Mouse (Mus musculus) hindbrain, embryonic 15.5 days (tissue): Measurements from ENCODE around the gene Dnajc22. TPM values are rescaled to one million over a fixed set of nuclear protein-coding genes. Genes with fewer than 3 reads are reported as not detected.
"Not testable (repeated sequence)": the region's sequence is repeated elsewhere in the genome, so short reads cannot be mapped to it uniquely, and the experiment has no call there.

ENCODE experiments used
- ATAC-seq: fragments of 200-750 bp; cut with Nextera tagmentation; 2 replicates; pipeline ENCODE4 v1.8.0; 2017; ENCODE audit warnings: low read depth, moderate number of reproducible peaks, moderate TSS enrichment; ENCODE audit not compliant: low FRiP score
- H3K27ac ChIP-seq: fragments of 300-500 bp; sonication (generic); replicated peaks from 2 replicates; pipeline ENCODE4 v1.5.1; 2015; ENCODE audit warnings: mild to moderate bottlenecking, inconsistent platforms
- H3K27me3 ChIP-seq: fragments of 300-500 bp; sonication (generic); 2 replicates; pipeline ENCODE4 v1.6.1; 2015; ENCODE audit warnings: control low read depth, inconsistent platforms
- H3K36me3 ChIP-seq: fragments of 300-500 bp; sonication (generic); 2 replicates; pipeline ENCODE4 v1.6.1; 2015; ENCODE audit warnings: control low read depth, inconsistent platforms
- H3K4me1 ChIP-seq: fragments of 300-500 bp; sonication (generic); replicated peaks from 2 replicates; pipeline ENCODE4 v1.6.1; 2015; ENCODE audit warnings: control low read depth, inconsistent platforms
- H3K4me2 ChIP-seq: fragments of 300-500 bp; sonication (generic); 2 replicates; pipeline ENCODE4 v1.6.1; 2015; ENCODE audit warnings: moderate library complexity, mild to moderate bottlenecking, inconsistent platforms
- H3K4me3 ChIP-seq: fragments of 300-500 bp; sonication (generic); 2 replicates; pipeline ENCODE4 v1.5.1; 2015; ENCODE audit warnings: mild to moderate bottlenecking, inconsistent platforms
- H3K9ac ChIP-seq: fragments of 300-500 bp; sonication (generic); 2 replicates; pipeline ENCODE4 v1.6.1; 2015; ENCODE audit warnings: inconsistent platforms
- H3K9me3 ChIP-seq: fragments of 300-500 bp; sonication (generic); 2 replicates; pipeline ENCODE4 v1.6.1; 2016; ENCODE audit warnings: control low read depth, inconsistent platforms
- WGBS: fragments of 180-500 bp; shearing (Covaris S2); methylation state at CpG from one replicate; pipeline ENCODE4 v1.1.7; 2015; 5-methylcytosine and 5-hydroxymethylcytosine counted together
- polyA plus RNA-seq: library from polyadenylated mRNA; unstranded; fragments of >200 nt; fragmentation: Nextera tagmentation; extraction: Ambion mirVana; gene quantifications from 2 replicates; pipeline ENCODE4 v1.2.1, GENCODE M21; 2015

Dnajc22 gene
- polyA plus RNA-seq, 1 experiment from 2014 or later, result 1.3 TPM

DNA sequence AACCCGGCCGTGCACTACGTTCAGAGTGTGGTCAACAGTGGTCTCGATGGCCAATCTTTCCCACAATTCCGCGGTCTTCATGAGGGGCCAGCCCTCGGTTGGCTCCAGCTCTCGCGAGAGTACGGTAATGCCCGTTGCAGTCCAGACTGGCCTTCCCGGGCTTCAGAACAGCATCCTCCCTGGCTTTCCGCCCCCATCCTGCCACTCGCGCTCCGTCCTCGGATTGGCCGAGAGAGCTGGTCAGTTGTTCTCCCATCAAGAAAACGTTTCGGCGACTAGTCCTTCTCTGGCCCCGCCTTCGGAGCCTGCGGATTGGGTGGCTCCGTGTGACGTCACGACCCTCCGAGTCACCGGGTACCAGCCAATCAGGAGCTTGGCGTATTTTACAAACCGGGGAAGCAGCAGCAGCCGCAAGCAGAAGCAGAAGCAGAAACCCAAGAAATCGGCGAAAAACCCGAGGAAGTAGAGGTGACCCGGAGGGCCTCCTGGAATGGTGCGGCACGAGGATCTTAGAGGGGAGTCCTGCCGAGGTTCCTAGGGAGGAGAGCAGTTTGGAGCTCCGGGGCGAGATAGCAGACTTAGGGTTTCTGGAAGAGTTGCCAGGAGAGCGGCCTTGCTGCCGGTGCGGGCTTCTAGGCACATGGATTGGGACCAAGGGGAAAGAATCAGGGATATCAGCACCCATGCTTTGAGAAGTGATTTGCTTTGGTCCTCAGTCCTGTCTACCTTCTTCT lies 18.2 kb upstream of the Dnajc22 start:
- Histone ChIP-seq H3K36me3 (no peaks in the 10 kb centered on the region), H3K9ac (peak overlapping the region; percentile 90), H3K4me1 (peaks cover 17% of the 10 kb centered on the region), H3K27me3 (no peaks in the 10 kb centered on the region), H3K4me2 (peak overlapping the region; percentile 97), H3K9me3 (no peaks in the 10 kb centered on the region), H3K4me3 (peak overlapping the region; percentile 53), H3K27ac (peak overlapping the region; percentile 98)
- WGBS, result under 1% methylated on average over 44 of the region's 44 CpGs
- peak; percentile 99 for ATAC-seq

DNA sequence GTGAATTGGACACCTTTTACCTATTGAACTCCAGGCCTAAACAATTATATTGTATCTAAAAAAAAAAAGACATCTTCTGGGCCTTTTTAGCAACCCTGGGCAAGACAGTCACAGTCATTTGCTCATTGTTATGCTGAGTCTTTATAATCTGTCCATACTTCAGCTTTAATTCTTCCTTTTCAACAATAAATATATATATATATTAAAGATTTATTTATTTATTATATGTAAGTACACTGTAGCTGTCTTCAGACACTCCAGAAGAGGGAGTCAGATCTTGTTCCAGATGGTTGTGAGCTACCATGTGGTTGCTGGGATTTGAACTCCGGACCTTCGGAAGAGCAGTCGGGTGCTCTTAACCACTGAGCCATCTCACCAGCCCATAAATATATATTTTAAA lies 17.0 kb upstream of the Dnajc22 start:
- H3K36me3 ChIP-seq, H3K27ac ChIP-seq, H3K9me3 ChIP-seq, H3K4me3 ChIP-seq, H3K9ac ChIP-seq, H3K27me3 ChIP-seq, ATAC-seq: not testable (repeated sequence)
- Histone ChIP-seq H3K4me2 (peak overlapping the region; percentile 97), H3K4me1 (peaks cover 17% of the 10 kb centered on the region)
- WGBS, result 97% methylated on average over 3 of the region's 3 CpGs

DNA sequence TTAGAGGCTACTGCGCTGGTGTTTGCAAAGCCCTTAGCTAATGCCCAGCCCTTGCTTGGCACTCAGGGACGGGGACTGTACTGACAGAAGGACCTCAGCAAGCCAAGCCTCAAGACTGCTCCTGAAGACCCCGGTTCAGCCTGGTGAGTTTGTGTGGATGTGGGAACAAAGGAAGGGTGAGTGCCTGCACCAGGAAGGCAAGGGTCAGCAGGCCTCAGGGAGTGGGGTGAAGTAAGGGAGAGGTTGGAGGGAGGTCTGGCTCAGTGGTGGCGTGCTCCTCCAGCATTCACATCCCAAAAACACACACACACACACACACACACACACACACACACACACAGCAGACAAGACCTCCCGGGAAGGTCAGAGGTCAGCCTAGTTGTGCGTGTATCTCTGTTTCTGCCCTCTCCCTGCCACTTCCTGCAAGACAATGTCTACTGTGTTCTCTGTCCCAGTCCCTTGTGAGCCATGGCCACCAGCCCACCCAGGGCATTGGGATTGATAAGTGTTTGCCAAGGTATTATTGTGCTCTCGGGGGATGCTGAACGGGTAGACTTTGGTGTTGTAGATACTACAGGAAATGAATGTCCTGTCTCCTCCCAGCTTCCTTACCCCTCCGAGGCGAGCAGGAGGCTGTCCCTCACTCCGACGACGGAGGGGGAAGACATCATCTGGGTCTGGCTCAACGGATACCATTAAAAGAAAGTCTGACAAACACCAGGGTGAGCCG lies 14.6 kb upstream of the Dnajc22 start:
- no peak overlapping the region for H3K4me2 ChIP-seq
- H3K9me3 ChIP-seq, result no peaks in the 10 kb centered on the region
- 82% methylated on average over 15 of the region's 15 CpGs for WGBS
- H3K4me3 ChIP-seq, result no peak overlapping the region
- no peak overlapping the region for H3K9ac ChIP-seq
- peaks cover 17% of the 10 kb centered on the region for H3K4me1 ChIP-seq
- H3K27ac ChIP-seq, result no peak overlapping the region
- no peaks in the 10 kb centered on the region; the same call in 1 of the 2 replicates for H3K27me3 ChIP-seq
- no peak for ATAC-seq
- H3K36me3 ChIP-seq, result no peaks in the 10 kb centered on the region

DNA sequence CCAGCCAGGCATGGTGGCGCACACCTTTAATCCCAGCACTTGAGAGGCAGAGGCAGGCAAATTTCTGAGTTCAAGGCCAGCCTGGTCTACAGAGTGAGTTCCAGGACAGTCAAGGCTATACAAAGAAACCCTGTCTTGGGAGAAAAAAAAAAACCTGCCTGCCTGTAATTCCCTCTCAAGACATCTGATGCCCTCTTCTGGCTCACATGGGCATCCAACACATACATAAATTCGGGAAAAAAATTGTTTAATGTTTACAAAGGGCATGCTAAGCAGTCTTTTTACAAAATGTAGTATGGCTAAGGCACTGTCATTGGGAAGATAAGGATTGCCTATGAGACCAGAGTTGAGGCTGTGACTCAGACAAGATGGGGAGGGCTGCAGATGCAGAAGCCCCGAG lies 13.2 kb upstream of the Dnajc22 start:
- Histone ChIP-seq H3K27ac (no peak overlapping the region), H3K4me1 (peaks cover 10% of the 10 kb centered on the region), H3K9me3 (no peaks in the 10 kb centered on the region), H3K4me3 (no peak overlapping the region), H3K4me2 (no peak overlapping the region), H3K36me3 (no peaks in the 10 kb centered on the region), H3K9ac (no peak overlapping the region), H3K27me3 (peaks cover 13% of the 10 kb centered on the region)
- WGBS, result 90% methylated on average over 3 of the region's 3 CpGs
- ATAC-seq, result no peak

DNA sequence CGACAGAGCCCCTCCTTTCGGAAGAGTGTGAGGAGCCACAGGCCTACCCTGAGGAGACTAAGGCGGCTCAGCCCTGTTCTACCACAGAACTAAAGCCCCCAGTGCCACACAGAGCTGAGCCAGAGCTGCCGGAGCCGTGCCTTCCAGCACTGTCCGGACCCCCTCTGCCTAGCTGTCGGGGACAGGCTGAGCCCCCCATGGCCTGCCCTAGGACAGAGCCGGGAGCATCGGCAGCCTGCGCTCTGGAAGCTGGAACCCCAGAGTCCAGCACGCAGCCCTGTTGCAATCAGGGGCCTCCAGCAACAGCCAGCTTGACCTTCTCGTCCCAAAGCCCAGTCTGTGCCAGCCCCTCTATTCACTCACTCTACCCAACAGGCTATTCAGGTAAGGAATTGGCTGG lies 10.6 kb upstream of the Dnajc22 start:
- no peaks in the 10 kb centered on the region for H3K4me1 ChIP-seq
- H3K27me3 ChIP-seq, result peaks cover 38% of the 10 kb centered on the region
- 94% methylated on average over 12 of the region's 12 CpGs for WGBS
- no peak overlapping the region for H3K9ac ChIP-seq
- H3K4me3 ChIP-seq, result no peak overlapping the region
- H3K4me2 ChIP-seq, result no peak overlapping the region
- ATAC-seq, result no peak
- H3K36me3 ChIP-seq, result no peaks in the 10 kb centered on the region
- no peak overlapping the region for H3K27ac ChIP-seq
- H3K9me3 ChIP-seq, result no peaks in the 10 kb centered on the region

DNA sequence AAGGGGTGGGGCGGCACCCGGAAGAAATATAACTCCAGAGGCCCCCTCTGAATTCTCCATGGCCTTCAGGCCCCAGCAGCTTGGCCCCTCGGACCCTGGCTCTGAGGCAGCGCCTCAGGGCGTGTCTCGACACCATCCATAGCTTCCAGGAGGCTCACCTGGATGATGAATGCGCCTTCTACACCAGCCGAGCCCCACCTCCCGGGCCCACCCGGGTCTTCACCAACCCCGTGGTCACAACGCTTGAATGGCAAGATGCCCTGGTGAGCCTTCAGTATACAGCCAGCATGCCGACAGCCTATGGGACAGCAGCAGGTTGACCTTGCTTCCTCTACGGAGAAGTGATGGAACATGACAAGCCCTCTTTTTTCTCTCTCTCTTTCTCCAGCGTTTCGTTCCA lies 10.1 kb upstream of the Dnajc22 start:
- 89% methylated on average over 16 of the region's 16 CpGs for WGBS
- ATAC-seq, result no peak

DNA sequence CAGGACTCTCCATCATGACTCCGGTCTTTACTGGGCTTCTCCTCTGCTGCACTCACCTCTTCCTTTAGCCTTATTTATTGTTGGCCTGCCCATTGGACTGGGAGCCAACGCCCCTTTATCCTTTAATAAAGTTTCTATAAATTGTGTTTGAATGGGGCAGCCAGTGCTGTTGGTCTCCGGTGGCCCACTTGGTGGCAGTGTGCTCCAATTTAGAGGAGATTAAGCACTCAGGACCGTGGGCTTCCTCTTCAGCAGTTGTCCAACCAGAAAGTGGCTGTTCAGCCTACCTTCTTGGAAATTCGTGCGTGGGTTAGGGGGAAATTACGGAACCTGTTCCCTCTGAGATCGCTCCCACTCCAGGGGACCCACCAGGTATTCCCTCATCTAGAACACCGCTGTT lies 9.7 kb upstream of the Dnajc22 start:
- ATAC-seq, result no peak
- Histone ChIP-seq H3K27ac (no peak overlapping the region), H3K9me3 (no peaks in the 10 kb centered on the region), H3K4me1 (peaks cover 3% of the 10 kb centered on the region; the same call in 1 of the 2 replicates), H3K9ac (no peak overlapping the region), H3K4me2 (no peak overlapping the region), H3K36me3 (no peaks in the 10 kb centered on the region), H3K4me3 (no peak overlapping the region), H3K27me3 (peaks cover 47% of the 10 kb centered on the region)
- WGBS, result 71% methylated on average over 9 of the region's 9 CpGs

More for the DNA sequence above, 10.1 kb upstream of the Dnajc22 start:
- Histone ChIP-seq H3K27ac (no peak overlapping the region), H3K4me3 (no peak overlapping the region), H3K27me3 (peaks cover 43% of the 10 kb centered on the region), H3K4me2 (no peak overlapping the region), H3K9ac (no peak overlapping the region), H3K36me3 (no peaks in the 10 kb centered on the region), H3K9me3 (no peaks in the 10 kb centered on the region), H3K4me1 (no peaks in the 10 kb centered on the region)

DNA sequence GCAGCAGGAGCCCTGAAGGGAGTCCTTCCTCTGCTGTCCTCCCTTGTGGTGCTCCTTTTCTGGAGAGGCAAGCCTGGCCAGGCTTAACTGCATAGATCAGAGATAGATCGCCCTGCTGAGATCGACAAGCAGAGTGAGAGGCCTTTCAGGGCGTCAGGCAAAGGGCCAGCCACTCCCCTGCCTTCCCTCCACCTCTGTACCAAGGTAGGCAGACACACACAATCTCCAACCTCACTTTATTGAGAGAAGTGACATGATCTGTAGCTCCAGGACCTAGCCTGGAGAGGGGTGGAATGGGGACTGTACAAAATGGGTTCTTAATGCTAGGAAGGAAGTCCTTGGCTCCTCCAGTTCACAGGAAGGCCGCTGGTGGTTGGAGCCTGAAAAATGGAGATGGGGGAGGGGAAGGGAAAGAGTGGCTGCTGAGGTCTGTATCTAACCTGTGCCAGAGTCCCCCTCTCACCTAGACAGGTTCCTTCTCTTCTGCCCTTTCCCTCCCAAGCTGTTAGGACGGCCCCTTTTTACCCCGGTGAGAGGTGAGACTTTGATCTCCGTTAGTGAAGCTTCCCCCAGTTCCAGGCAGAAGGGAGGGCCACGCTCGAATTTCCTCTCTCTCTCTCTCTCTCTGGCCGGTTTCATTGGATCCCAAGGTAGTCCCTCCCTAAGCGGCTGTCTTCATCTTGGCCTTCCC lies 9.0 kb upstream of the Dnajc22 start:
- H3K4me3 ChIP-seq, result no peak overlapping the region
- no peaks in the 10 kb centered on the region for H3K36me3 ChIP-seq
- peaks cover 6% of the 10 kb centered on the region; the same call in 1 of the 2 replicates for H3K4me1 ChIP-seq
- 10% methylated on average over 11 of the region's 11 CpGs for WGBS
- H3K9ac ChIP-seq, result no peak overlapping the region
- peaks cover 54% of the 10 kb centered on the region for H3K27me3 ChIP-seq
- no peak overlapping the region for H3K27ac ChIP-seq
- H3K9me3 ChIP-seq, result no peaks in the 10 kb centered on the region
- no peak overlapping the region for H3K4me2 ChIP-seq
- ATAC-seq, result no peak

DNA sequence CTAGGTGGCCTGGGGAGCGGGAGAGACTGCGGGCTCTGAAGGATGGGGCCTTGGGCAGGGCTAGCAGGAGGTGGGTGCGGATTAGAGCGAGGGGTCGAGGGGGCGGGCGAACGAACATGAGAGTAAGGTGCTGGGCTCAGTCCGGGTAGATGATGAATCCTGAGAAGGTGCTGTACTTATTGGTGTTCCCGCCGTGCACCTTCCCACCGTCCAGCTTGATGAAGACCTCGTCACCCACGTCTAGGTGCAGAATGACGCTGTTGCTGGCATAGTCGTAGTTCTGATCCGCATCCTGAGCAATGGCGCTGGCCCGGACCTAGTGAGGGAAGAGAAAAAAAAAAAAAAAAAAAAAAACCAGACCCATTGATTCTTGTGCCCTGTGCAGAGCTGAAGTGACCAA lies 8.4 kb upstream of the Dnajc22 start:
- H3K27ac ChIP-seq, result no peak overlapping the region
- 12% methylated on average over 19 of the region's 19 CpGs for WGBS
- no peak for ATAC-seq
- no peak overlapping the region for H3K4me3 ChIP-seq
- no peaks in the 10 kb centered on the region for H3K36me3 ChIP-seq
- peaks cover 6% of the 10 kb centered on the region; the same call in 1 of the 2 replicates for H3K4me1 ChIP-seq
- H3K9ac ChIP-seq, result no peak overlapping the region
- no peaks in the 10 kb centered on the region for H3K9me3 ChIP-seq
- no peak overlapping the region for H3K4me2 ChIP-seq
- peaks cover 60% of the 10 kb centered on the region for H3K27me3 ChIP-seq

DNA sequence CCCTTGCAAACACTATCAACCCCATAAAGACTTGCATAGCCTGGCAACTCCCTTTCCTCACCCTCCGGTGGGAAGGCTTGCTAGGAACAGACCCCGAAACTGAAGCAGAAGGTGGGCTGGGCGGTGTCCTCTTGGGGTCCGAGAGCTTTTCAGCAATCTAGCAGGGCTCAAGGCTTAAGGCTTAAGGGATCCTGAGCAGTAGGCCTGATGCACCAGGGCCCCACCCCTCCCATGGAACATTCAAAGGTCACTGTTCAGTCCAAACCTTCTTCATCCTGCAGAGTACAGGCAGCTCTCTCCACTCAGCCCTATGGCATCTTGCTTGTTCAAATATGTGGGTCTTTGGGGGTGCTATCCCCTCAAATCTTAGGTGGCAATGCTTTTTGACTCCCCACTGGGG lies 7.0 kb upstream of the Dnajc22 start:
- H3K27ac ChIP-seq, result no peak overlapping the region
- peaks cover 10% of the 10 kb centered on the region; the same call in 1 of the 2 replicates for H3K4me1 ChIP-seq
- ATAC-seq, result no peak
- peaks cover 65% of the 10 kb centered on the region for H3K27me3 ChIP-seq
- no peaks in the 10 kb centered on the region for H3K36me3 ChIP-seq
- H3K9me3 ChIP-seq, result no peaks in the 10 kb centered on the region
- H3K4me3 ChIP-seq, result no peak overlapping the region
- 78% methylated on average over 4 of the region's 4 CpGs for WGBS
- H3K9ac ChIP-seq, result no peak overlapping the region
- no peak overlapping the region for H3K4me2 ChIP-seq

DNA sequence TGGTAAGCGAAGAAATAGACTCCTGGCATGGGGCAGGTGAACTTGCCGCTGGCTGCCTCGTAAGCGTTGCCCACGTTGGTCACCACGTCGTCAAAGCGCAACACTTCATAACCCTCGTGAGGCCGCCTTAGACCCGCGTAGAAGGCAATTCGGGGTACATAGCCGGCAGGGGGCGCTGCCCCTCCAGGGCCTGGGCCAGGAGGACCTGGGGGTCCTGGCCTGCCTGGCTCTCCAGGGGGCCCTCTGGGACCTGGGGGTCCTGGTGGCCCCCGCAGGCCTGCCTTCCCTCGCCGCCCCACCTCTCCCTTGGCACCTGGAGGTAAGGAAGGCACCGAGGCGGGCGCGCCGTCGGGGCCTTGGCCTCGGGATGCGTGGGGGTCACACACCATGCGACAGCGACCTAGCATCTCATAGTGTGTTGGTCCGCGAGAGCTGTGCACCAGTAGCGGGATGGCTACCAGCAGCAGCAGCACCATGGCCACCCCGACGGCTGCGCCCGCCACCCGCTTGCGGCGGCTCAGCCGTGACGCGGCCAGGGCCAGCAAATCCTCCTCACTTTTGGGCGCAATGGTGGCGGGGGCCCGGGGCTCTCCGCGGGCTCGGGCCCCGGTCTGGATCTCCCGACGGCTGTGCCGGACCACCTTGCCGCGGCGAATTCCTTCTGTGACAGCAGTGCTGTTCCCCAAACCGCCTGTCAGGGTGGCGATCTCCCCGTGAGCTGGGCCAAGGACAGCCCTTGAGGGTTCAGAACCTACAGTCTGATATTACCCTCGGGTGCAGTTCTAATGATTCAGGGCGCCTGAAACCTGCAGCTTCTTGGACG lies 5.5 kb upstream of the Dnajc22 start, which contains the start of gene C1ql4:
TSS of gene C1ql4 (minus strand) at position 565 of the 823 bp plus-strand sequence.
- no peak for ATAC-seq
- Histone ChIP-seq H3K27ac (no peak within 1 kb of the TSS), H3K27me3 (peaks cover 65% of the 10 kb centered on the region)

More for the DNA sequence above, 5.5 kb upstream of the Dnajc22 start, which contains the start of gene C1ql4:
- Histone ChIP-seq H3K4me2 (peak within 1 kb of the TSS; percentile 42), H3K4me3 (peak within 1 kb of the TSS; percentile 25), H3K9ac (no peak within 1 kb of the TSS), H3K36me3 (no peaks in the 10 kb centered on the region), H3K4me1 (peaks cover 10% of the 10 kb centered on the region; the same call in 1 of the 2 replicates), H3K9me3 (no peaks in the 10 kb centered on the region)
- 5% methylated on average over 60 of the region's 60 CpGs for WGBS
